Mouse (Mus musculus) olfactory bulb, adult 2 months (tissue): Measurements from ENCODE around the gene Olfr597. TPM values are rescaled to one million over a fixed set of nuclear protein-coding genes. Genes with fewer than 3 reads are reported as not detected.
"Not testable (repeated sequence)": the region's sequence is repeated elsewhere in the genome, so short reads cannot be mapped to it uniquely, and the experiment has no call there.

Source experiments
- H3K27ac ChIP-seq: fragments of 200-500 bp; 2 replicates; pipeline ENCODE4 v1.5.1; 2012; ENCODE audit warnings: low read depth, low read length; ENCODE audit not compliant: insufficient read depth
- H3K4me1 ChIP-seq: fragments of 200-500 bp; 2 replicates; pipeline ENCODE4 v1.6.1; 2012; ENCODE audit warnings: low read length; ENCODE audit not compliant: control insufficient read depth, insufficient read depth
- H3K4me3 ChIP-seq: fragments of 200-500 bp; 2 replicates; pipeline ENCODE4 v1.5.1; 2012; ENCODE audit warnings: mild to moderate bottlenecking, low read depth, low read length, moderate library complexity; ENCODE audit not compliant: insufficient read depth
- CTCF ChIP-seq: fragments of 200-500 bp; IDR thresholded peaks from 2 replicates; pipeline ENCODE4 v1.5.1; 2012; ENCODE audit warnings: low read depth, mild to moderate bottlenecking, low read length, moderate library complexity; ENCODE audit not compliant: insufficient read depth
- POLR2A ChIP-seq: fragments of 200-500 bp; IDR thresholded peaks from 2 replicates; pipeline ENCODE4 v1.6.1; 2012; ENCODE audit warnings: mild to moderate bottlenecking, low read depth, low read length, moderate library complexity; ENCODE audit not compliant: insufficient read depth
- WGBS: fragments of 180-500 bp; shearing (Covaris S2); methylation state at CpG from one replicate; pipeline ENCODE4 v1.1.7; 2018; 5-methylcytosine and 5-hydroxymethylcytosine counted together
- polyA plus RNA-seq: library from polyadenylated mRNA; stranded (reverse); fragments of >200 nt; gene quantifications from 2 replicates; pipeline ENCODE4 v1.2.4, GENCODE M21; 2012; ENCODE audit warnings: low replicate concordance; ENCODE audit not compliant: missing spikeins, insufficient read depth, insufficient read length

The Olfr597 gene
- polyA plus RNA-seq: not detected in 2 replicates

- WGBS: 88% methylated on average over 2 of the region's 2 CpGs
Measured at GRCm38 (mm10) chr7:103316015-103316414, at the start of gene Olfr597. Olfr597 (plus strand) TSS chr7:103316315.

DNA sequence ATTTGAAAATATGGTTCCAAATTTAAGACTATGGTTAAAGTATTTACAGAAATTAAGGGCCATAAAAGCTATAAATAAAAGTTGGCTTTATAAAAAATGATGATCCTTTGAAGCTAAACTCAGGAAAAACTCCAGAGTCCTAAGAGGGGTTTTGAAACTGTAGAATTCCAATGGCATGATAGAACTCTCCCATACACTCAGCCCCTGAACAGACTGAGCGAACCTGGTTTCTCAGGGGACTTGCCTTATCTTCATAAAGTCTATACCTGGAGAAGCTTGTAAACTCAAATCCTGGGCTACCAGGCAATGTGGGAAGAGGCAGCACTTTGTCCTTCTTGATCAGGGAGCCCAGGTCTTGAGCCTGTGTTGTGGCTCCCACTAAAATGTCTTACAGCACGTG is 10.8 kb upstream of the Olfr597 start, which contains the start of gene Olfr596:
TSS of gene Olfr596 (plus strand) at position 301 of the 400 bp plus-strand sequence.
- not testable (repeated sequence) for H3K4me1 ChIP-seq, H3K4me3 ChIP-seq, H3K27ac ChIP-seq
- 90% methylated on average over 2 of the region's 2 CpGs for WGBS

More at GRCm38 (mm10) chr7:103316015-103316414, at the start of gene Olfr597:
- H3K27ac ChIP-seq, H3K4me1 ChIP-seq, H3K4me3 ChIP-seq: not testable (repeated sequence)

DNA sequence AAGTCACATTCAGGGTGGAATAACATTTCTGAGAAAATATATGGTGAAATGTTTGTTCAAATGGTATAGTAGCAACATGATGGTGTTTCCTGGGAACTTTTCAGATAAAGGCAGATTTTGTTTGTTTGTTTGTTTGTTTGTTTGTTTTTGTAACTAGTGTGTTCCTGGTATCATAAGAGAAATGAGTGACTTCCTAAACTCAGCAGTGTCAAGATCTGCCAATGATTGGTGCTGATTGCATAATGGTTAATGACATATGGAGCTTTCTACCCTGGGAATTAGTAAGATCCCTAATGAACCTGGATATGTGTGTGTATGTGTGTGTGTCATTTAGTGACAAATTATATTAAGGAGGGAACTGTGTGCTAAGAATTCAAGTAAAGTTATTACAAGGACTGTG is 7.2 kb downstream of the Olfr597 start, which contains the start of gene Olfr598:
TSS of gene Olfr598 (plus strand) at position 301 of the 400 bp plus-strand sequence.
- H3K4me3 ChIP-seq: no peak within 1 kb of the TSS
- no peak for TF ChIP-seq POLR2A
- TF ChIP-seq CTCF: no peak
- H3K27ac ChIP-seq: no peak within 1 kb of the TSS

DNA sequence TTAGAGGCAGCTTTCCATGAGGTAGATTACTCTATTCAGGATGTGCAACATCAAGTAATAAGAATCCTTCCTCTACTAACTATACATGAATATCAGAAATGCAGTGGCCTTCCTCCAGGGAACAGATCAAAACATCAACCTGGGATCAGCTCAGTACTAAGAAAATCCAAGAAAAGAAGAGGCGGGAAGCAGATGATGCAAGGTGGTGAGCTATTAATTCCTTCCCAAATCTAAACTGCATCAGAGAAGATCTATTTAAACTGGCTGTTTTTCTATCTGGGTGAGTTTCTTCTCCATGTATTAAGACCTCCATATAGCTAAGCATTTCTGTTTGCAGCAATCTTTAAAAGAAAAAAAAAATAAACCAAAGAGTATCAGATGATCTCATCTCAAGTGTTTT is 19.5 kb downstream of the Olfr597 start, which contains the start of gene Olfr599:
TSS of gene Olfr599 (plus strand) at position 301 of the 400 bp plus-strand sequence.
- TF ChIP-seq CTCF: no peak
- TF ChIP-seq POLR2A: no peak

More for the DNA sequence above, 7.2 kb downstream of the Olfr597 start, which contains the start of gene Olfr598:
- H3K4me1 ChIP-seq: no peaks in the 10 kb centered on the region

GRCm38 (mm10) chr7:103349569-103349968 is 33.5 kb downstream of the Olfr597 start, which contains the start of gene Olfr600:
Olfr600 (minus strand) TSS chr7:103349669.
- TF ChIP-seq POLR2A (no peak), CTCF (no peak)
- no peak within 1 kb of the TSS for H3K27ac ChIP-seq
- H3K4me3 ChIP-seq: no peak within 1 kb of the TSS
- H3K4me1 ChIP-seq: no peaks in the 10 kb centered on the region

More for the DNA sequence above, 19.5 kb downstream of the Olfr597 start, which contains the start of gene Olfr599:
- no peak within 1 kb of the TSS for H3K4me3 ChIP-seq
- 87% methylated on average over 1 of the region's 1 CpGs for WGBS
- H3K4me1 ChIP-seq: no peaks in the 10 kb centered on the region
- H3K27ac ChIP-seq: no peak within 1 kb of the TSS

- WGBS: 80% methylated on average over 1 of the region's 1 CpGs
- no peaks in the 10 kb centered on the region for H3K4me1 ChIP-seq
- TF ChIP-seq POLR2A (no peak), CTCF (no peak)
- no peak within 1 kb of the TSS for H3K4me3 ChIP-seq
- no peak within 1 kb of the TSS for H3K27ac ChIP-seq
Measured at GRCm38 (mm10) chr7:103362555-103362954, 46.4 kb downstream of the Olfr597 start, which contains the start of gene Olfr601. Olfr601 (minus strand) TSS chr7:103362655.

Other genes starting within 250 kb of the Olfr597 start
- gene Olfr584, start 234.4 kb upstream of the Olfr597 start, polyA plus RNA-seq: not detected in 2 replicates
- not detected in 2 replicates for gene Olfr585, start 218.6 kb upstream of the Olfr597 start, polyA plus RNA-seq
- gene Olfr586, start 190.7 kb upstream of the Olfr597 start, polyA plus RNA-seq: not detected in 2 replicates
- not detected in 2 replicates for gene Olfr588-ps1, start 175.4 kb upstream of the Olfr597 start, polyA plus RNA-seq
- gene Olfr589, start 160.0 kb upstream of the Olfr597 start, polyA plus RNA-seq: not detected in 2 replicates
- gene Olfr591, start 138.0 kb upstream of the Olfr597 start, polyA plus RNA-seq: not detected in 2 replicates
- gene Olfr592, start 131.5 kb upstream of the Olfr597 start, polyA plus RNA-seq: not detected in 2 replicates
- gene Olfr593, start 104.5 kb upstream of the Olfr597 start, polyA plus RNA-seq: not detected in 2 replicates
- gene Olfr594, start 99.3 kb upstream of the Olfr597 start, polyA plus RNA-seq: not detected in 2 replicates
- gene Usp17ld, start 63.8 kb upstream of the Olfr597 start, polyA plus RNA-seq: not detected in 2 replicates
- gene Olfr596, start 10.7 kb upstream of the Olfr597 start, polyA plus RNA-seq: not detected in 2 replicates
- not detected in 2 replicates for gene Olfr598, start 7.3 kb downstream of the Olfr597 start, polyA plus RNA-seq
- not detected in 2 replicates for gene Olfr599, start 19.6 kb downstream of the Olfr597 start, polyA plus RNA-seq
- not detected in 2 replicates for gene Olfr600, start 33.4 kb downstream of the Olfr597 start, polyA plus RNA-seq
- gene Olfr601, start 46.3 kb downstream of the Olfr597 start, polyA plus RNA-seq: not detected in 2 replicates
- gene Olfr603, start 69.9 kb downstream of the Olfr597 start, polyA plus RNA-seq: not detected in 2 replicates
- not detected in 2 replicates for gene Usp17lc, start 98.8 kb downstream of the Olfr597 start, polyA plus RNA-seq
- gene Olfr605, start 129.1 kb downstream of the Olfr597 start, polyA plus RNA-seq: not detected in 2 replicates
- gene Olfr606, start 132.7 kb downstream of the Olfr597 start, polyA plus RNA-seq: not detected in 2 replicates
- not detected in 2 replicates for gene Olfr607, start 147.8 kb downstream of the Olfr597 start, polyA plus RNA-seq
- gene Olfr608, start 153.6 kb downstream of the Olfr597 start, polyA plus RNA-seq: not detected in 2 replicates
- gene Olfr609, start 181.7 kb downstream of the Olfr597 start, polyA plus RNA-seq: not detected in 2 replicates
- gene Olfr610, start 195.8 kb downstream of the Olfr597 start, polyA plus RNA-seq: not detected in 2 replicates
- not detected in 2 replicates for gene Olfr611, start 204.5 kb downstream of the Olfr597 start, polyA plus RNA-seq
- gene Olfr612, start 226.4 kb downstream of the Olfr597 start, polyA plus RNA-seq: not detected in 2 replicates
- gene Olfr613, start 231.8 kb downstream of the Olfr597 start, polyA plus RNA-seq: not detected in 2 replicates
- gene Olfr615, start 239.8 kb downstream of the Olfr597 start, polyA plus RNA-seq: not detected in 2 replicates